Mouse (Mus musculus) cerebral cortex, adult 2 months (tissue): ENCODE measurements around the gene Oxtr.

Experiments
- WGBS: fragments of 180-500 bp; shearing (Covaris S2); methylation state at CpG from one replicate; pipeline ENCODE4 v1.1.7; 2018; 5-methylcytosine and 5-hydroxymethylcytosine counted together

The Oxtr gene

DNA sequence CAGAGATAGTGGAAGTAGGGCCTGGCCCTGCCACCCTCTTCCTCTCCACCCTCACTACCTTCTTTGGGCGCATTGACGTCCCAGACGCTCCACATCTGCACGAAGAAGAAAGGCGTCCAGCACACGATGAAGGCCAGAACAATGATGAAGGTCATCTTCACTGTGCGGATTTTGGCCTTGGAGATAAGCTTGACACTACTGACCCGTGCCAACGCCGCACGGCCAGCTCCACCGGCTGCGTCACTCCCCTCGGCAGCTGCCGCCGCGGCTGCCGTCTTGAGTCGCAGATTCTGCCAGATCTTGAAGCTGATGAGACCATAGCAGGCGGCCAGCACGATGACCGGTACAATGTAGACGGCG is 942 bp downstream of the Oxtr start:
- WGBS = 39% methylated on average over 24 of the region's 24 CpGs

DNA sequence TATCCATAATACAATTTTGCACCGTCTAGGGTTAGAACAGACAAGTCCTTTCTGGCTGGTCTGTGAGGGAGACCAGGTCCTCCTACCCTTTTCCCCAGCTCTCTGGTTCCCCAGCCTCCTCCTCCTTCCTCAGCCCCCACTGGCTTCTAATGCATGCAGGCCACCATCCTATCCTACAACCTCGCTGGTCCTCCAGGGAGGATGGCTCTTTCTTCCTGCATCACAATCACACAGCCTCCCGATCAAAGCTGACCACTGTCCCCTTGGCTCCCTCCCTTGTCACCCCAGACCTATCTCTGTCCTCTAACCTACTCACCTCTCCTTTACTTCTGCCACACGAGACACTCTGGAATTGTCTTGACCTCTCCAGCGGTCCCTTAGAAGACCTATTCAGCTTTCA is 1.8 kb downstream of the Oxtr start:
- WGBS = 87% methylated on average over 5 of the region's 5 CpGs

DNA sequence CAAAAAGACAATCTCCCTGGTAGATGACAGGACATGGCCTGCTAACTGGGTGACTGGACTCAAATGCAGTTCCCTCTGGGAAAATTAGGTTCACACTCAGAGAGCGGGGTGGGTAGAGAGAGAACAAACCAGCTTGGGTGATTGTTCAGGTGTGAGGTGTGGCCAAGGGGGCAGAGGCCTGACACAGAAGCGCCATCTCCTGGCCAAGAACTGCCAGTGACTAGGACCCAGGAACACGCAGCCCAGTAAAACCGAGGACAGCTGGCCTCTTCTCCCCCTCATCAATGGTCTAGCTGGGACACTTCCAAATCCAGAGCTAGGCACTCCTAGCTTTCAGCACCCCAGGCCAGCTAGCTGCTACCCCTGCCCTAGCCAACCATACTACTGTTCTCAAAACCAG is 5.4 kb downstream of the Oxtr start:
- WGBS = 33% methylated on average over 4 of the region's 4 CpGs

DNA sequence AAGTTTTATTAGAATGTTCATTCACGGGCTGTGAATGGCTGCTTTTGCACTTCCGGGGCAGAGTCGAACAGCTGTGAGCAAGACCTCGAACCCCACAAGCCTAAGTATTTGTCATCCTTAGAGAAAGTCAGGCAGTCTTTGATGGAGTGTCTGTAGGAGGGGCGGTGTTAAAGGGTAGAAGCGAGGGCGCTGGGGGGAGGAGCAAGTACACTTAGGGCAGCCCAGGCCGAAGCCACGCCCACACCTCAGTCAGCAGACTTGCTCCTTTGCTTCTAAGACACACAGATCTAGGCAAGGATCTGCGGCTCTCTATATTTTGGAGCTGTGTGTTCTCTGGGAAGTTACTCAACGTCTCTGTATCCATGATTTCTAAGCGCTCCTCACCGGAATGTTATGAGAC is 9.9 kb downstream of the Oxtr start:
- 67% methylated on average over 13 of the region's 13 CpGs for WGBS

DNA sequence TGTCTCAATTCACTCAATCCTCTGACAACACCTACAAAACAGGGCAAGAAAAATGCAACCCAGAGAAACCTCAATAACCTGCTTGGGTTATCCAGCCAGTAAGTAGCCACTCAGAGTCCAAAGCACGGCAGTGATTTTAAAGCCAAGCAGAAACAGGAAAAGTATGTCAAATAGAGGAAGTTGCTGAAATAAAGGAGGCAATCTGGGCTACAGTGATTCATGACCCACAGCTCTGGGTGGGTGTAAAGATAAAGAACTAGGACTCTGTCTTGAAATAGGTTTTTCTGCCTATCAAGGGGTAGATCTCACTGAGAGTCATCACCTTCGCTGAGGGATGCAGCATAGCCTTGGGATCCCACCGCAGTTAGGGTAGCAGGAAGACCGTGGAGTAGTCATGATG is 18.1 kb downstream of the Oxtr start:
- 84% methylated on average over 4 of the region's 4 CpGs for WGBS

DNA sequence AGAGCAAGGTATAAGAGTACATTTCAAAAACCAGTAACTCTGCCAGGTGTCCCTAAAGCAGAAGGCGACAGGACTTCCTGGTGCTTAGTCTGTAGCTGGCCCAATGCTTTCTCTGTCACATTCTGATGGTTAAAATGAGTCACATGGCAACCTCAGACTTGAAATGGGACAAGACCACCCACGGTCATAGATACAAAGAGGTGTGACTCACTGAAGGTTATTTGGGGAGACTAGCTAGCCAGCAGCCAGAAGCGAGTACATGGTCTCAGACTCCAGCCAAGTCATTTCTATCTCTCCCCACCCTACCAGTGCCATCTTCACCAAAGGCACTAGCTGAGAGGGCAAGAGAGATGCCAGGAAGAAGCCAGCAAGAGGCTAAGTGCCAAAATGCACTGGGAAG is 24.3 kb downstream of the Oxtr start:
- 52% methylated on average over 3 of the region's 3 CpGs for WGBS

DNA sequence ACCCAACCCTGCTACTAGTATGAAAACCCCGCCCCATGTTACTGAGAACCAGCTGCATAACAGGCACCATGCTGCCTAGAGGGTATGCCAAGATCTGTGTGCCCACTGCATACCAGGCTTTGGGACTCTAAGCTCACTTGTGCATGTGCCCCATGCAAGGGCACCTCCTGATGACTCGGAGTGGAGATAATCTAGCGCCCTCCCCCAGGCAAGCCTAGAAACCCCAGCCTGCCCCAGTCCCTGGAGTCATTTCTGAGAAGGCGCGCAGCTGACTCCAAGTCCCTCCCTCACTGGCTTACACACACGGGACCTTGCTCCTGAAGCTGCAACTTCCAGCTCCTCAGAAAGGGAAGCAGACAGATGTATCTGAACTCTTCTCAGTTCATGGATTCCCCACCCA is 26.4 kb downstream of the Oxtr start:
- WGBS = 83% methylated on average over 6 of the region's 6 CpGs

DNA sequence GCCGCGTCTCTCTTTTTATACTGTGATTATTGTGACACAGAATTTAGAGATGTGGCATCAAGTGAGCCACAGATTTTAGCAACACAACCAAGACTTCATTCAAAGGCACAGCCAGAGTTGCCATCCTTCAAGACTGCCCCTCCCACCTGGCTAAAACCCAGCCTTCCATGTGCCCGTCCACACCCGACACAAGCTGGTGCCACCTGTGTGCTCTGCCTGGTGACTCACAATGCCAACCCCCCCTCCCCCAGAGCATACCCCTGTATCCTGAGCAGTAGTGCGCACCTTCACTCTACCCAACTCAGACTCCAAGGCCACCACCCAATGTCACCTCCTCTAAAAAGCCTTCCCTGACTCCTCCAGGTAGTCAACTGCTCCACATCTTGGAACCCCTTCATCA is 28.3 kb downstream of the Oxtr start:
- 93% methylated on average over 5 of the region's 5 CpGs for WGBS

DNA sequence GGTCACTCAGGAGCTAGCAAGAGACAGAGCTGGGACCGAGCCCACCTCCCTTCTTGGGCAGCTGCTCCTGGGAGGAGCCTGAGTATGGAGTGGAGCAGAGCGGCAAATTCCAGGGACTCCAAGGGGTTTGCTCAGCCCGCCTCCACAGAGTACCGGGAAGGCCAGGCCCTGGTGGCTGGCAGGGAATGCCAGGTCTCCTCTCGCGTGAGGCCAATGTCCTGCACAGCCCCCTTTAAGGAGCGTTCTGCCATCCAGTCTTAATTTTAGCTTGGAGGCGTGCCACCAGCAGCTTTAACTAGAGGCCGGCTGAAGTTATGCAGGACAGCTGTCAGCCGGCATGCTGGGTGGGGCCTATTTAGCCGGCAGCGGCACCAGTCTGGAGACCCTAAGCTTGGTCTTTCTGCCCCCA is 30.4 kb downstream of the Oxtr start, which contains the start of gene Cav3:
TSS of gene Cav3 (plus strand) at position 165 of the 409 bp plus-strand sequence.
- WGBS = 62% methylated on average over 12 of the region's 12 CpGs

DNA sequence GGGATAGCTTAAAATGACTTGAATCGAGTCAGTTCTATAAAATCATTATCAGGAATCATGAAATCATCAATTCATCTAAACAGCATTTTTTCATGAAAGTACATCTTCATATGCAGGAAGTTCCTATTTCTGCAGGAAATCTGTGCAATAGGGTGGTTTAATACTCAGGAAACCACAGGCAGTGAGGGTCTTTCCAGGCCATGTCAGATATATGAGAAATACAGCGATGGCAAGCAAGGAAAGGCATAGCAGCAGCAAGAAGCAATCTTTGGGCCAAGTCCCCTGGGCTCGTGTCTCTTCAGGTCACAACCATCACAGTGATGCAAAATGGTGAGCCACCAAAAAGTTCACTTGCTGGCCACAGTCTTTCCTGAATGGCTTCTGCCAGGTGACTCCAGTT is 44.1 kb downstream of the Oxtr start:
- 89% methylated on average over 3 of the region's 3 CpGs for WGBS

DNA sequence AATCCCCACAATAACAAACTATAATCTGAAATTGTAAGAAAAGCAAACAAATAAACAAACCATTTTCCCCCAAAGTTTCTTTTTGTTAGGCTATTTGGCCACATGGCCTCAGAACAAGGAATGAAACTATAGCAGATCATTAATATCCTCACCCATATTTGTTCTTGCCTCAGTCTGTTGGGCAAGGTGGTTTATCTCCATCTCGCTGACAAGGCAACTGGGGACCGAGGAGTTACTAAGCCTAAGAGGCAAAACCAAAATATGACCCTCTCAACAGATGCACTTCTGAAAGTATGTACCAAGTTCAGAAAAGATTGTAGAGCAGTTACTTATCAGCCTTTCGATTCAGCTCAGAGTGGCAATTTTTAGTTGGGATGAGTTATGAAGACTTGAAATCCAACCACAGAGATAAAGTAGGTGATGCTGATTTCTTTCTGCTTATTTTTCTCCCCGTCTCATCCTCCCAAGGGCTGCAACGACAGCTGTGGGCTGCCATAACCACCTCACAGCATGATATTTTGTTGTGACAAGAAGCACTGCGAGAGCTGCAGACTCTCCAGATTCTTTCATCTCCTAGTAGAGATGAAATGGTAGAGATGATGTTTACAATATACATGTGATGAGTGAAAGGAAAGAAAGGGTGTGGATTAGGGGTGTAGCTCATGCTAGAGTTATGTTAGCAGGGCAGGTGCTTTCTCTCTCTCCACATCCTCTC is 63.6 kb downstream of the Oxtr start:
- 49% methylated on average over 6 of the region's 6 CpGs for WGBS

DNA sequence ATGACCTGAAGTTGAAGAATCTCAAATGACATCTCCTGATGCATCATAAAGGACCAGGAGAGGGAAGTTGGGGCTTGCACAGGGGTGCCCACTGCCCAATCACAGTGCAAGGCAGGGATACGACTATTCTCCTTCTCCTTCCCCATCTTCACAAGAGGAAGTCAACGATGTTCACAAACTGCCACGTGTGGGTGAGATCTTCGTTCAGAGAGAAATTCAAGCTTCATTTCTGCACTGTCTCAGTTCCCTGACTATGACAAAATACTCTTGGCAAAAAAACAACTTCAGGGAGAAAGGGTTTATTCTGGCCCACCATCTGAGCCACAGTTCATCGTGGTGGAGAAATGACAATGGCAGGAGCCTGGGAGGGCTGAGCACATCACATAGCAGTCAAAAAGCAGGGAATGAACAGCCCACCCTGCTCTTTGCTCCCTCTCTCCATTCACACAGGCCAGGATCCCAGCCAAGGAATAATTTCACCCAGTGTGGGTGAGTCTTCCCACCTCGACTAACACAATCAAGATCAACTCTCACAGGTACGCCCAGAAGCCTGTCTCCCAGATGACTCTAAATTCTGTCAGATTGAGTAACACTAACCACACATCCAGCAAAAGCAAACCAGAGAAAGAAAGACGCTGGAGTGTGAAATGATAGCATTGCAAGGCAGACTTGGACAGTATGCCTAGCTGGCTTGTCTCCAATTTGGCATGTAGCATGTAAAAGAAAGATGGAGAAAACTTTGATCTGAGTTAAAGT is 65.8 kb downstream of the Oxtr start:
- WGBS = 41% methylated on average over 8 of the region's 8 CpGs
